Mouse (Mus musculus) E14TG2a.4 (cell line): ENCODE data around the gene Gdap1l1.

ENCODE experiments used
- CTCF ChIP-seq: conservative IDR thresholded peaks from 2 replicates; pipeline ENCODE4 v1.5.1; 2014; ENCODE audit warnings: low read length
- NANOG ChIP-seq: IDR thresholded peaks from 2 replicates; pipeline ENCODE4 v1.6.1; 2014; ENCODE audit warnings: borderline replicate concordance, low read length, mixed read lengths
- POU5F1 ChIP-seq: IDR thresholded peaks from 2 replicates; pipeline ENCODE4 v1.6.1; 2014; ENCODE audit warnings: low read length, borderline replicate concordance

GRCm38 (mm10) chr2:163469711-163470110, 31.4 kb downstream of the Gdap1l1 start:
- TF ChIP-seq CTCF: no peak
- no peak for TF ChIP-seq POU5F1
- TF ChIP-seq NANOG: no peak
